Mouse (Mus musculus) retina, postnatal 1 day (tissue): ENCODE data around the gene Slc8a1.

ENCODE experiments used
- DNase-seq: peaks from one replicate; pipeline ENCODE4 v3.0.0-alpha.2; 2012

Gene Slc8a1

DNA sequence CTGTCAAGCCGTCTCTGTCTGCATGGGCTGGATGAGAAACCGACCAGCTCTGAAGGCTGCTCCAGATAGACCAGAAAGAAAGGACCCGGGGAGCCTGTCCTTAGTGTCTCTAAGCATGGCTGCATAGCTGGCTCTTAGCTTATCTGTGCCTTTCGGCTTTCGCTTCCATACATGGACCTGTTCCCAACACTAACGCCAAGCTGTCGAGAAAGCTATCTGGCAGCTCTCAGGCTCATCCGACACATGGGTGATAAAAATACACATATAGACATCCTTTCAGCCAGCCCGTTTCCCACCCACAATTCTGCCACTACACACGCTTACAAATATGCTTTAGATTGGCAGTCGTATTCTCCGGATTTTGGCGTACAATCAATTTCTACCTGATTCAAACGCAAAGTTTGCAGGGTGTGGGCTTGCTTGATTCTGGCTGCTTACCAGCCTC is at the start of gene Slc8a1:
Gene Slc8a1 (minus strand): TSS at position 67 of the 445 bp plus-strand sequence.
- DNase-seq: no peak

DNA sequence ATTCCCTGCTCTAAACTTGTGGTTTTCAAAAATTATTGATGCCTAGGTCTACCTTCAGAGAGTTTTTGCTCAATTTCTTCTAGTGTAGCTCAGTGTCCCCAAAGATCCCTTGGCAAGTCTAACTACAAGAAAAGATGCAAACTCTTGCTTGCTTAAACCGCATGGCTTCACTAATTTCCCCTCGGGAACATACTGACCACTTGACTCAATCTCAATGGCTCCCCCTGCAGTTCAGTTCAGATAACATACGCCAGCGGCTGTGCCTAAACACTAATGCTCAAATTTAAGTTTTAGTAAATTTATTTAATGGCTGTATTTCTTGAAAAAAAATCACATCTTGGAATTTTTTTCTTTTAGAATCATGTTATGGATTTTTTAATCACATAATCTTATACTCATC is 49.2 kb upstream of the Slc8a1 start:
- peak; percentile 51 for DNase-seq

DNA sequence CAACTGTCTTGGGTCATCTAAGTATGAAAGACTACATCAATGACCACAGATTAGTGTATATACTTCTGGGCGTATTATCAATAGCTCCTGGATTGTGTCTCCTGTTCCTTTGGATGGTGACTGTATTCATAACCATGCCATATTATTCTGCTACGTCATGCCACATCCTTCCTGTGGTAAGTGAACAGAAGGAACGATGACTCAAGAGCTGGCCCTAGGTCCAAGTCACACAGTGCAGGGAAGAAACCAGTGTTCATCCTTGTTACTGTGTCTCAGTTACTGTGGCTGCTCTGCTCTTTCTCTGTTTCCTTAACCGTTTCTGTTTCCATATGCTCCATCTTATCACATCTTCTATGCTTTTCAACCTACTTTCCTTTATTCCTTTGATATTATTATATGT is 44.1 kb upstream of the Slc8a1 start:
- DNase-seq: no peak

DNA sequence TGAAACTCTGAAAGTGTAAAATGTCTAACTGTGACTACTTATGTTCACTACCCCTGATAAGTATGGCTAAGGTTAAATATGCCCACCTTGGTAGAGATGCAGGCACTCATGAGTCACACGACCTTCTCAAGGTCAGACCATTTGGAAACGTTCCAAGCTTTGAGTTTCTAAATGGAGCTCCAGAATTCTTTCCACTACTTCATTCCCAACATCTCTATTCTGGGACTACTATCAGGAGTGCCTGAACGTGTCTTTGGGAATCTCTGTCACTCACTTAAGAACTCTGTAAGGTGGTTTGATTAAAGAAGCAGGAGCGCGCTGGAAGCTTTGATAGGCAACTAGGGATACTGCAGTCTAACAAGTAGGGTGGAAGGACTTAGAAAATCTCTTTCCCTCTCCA is 43.3 kb upstream of the Slc8a1 start:
- DNase-seq: no peak

DNA sequence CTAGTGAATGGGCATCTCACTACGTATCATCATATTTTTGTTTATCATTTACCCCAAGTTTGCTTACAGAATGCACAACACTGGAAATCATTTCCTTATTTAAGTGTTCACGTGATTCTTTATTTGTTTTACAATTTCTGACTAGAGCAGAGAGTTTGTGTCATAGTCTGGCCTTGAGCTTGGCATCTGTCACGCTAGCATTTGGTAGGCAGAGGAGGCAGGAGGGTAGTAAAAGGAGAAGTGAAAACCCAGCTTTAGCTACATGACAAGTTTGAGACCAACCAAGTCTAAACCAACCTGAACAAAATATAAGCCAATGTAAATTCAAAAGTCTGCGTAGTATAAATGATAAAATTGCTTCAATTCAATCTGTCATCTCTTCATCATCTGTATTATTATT is 41.7 kb upstream of the Slc8a1 start:
- DNase-seq: no peak

DNA sequence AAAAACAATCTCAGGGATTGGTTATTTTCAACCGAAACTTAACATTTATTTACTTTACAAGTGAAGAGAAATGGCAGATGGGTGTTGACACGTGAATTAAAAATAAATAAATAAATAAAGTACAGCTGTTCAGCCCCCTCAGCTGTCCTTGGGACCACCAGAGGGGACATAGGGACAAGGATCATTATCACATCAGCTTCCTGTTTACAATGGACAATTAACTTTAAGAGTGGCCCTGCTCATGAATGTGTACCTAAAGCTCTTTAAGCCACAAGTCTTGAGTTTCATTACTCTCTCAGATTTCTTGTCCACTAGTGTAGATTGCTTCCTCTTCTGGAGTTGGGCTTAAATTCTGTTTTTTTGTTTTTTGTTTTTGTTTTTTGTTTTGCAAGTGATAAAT is 12.5 kb upstream of the Slc8a1 start:
- no peak for DNase-seq

DNA sequence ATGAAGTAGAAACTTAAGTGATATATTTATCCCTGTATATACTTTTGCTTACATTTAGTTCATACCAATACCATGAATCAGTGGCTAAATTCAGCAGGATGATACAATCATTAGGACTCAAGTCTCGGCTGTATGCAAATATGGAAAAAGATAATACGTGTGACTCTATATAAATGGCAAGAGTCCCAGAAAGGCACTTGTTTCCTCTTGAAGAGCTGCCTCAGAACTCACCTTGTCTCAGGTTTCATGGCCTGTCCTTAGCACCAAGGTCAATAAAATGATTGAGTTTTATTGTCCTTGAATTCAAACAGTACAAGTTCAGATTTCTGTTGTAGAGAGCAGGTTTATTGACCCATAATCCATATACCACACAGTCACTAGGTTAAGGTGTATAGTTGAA is 4.9 kb upstream of the Slc8a1 start:
- DNase-seq: no peak

DNA sequence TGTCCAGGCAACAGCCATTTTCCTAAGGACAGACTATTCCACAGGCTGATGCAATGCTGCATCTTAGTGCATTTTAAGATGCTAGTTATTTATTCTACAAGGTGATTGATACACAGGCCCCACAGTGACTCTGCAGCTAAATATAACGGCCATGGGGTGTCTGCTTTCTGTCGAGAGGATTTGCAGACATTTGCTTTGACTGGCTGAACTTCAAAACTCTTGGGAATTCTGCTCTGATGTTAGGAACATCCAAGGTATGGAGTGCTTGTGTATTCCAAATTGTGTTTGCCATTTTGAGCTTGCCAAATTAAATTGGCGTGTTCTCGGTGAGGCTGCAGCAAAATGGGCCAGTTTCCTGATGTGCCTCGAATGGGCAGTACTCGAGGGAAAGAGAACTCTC is 2.4 kb upstream of the Slc8a1 start:
- DNase-seq: no peak

DNA sequence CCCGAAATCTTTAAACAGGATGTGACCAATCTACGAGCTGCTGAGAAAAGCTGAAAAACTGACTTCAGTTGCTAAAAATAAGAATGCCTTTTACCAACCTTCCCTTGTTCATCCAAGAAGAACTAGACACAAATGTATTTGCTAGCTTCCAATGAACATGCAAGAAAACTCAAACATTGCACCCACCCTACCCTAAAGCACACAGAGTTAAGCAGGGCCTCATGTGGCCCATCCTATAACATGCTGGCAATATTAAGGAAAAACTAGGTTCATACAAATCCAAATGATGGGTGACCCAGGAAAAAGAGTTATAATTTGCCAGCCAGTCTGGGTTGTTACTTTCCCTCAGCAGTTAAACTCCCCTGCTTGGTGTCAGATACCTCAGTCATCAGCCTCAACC is 398 bp downstream of the Slc8a1 start:
- no peak for DNase-seq

DNA sequence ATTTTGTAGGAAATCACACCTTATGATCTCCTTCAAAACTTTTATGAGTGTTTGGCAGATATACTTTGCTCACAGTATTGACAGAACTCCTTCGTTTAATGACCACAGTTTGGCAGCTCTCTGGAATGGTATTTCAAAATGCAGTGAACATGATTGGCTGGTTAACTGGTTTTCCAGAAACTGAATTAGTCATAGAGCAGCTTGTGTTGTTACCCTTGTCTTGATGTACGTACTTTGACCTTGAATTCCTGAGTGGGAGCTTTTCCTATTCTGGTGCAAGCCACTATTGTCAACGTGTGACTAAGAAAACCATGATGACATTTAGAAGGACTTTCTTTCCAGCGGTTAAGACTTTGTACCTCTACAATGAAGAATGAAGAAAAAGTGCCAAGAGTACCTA is 868 bp downstream of the Slc8a1 start:
- no peak for DNase-seq

DNA sequence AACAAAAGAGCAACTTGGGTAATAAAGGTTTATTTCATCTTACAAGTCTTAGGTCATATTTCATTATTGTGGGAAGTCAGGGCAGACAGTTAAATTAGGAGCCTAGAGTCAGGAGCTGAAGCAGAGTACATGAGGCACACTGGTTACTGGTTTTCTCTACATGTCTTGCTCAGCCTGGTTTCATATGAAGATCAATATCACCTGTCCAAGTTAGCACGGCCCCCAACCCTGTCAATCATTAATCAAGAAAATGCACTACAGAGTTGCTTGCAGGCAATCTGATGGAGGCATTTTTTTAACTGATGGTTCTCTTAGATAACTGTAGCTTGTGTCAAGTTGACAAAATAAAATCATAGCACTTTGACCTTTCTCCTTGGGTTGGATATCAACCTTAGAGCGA is 2.6 kb downstream of the Slc8a1 start:
- DNase-seq: no peak

DNA sequence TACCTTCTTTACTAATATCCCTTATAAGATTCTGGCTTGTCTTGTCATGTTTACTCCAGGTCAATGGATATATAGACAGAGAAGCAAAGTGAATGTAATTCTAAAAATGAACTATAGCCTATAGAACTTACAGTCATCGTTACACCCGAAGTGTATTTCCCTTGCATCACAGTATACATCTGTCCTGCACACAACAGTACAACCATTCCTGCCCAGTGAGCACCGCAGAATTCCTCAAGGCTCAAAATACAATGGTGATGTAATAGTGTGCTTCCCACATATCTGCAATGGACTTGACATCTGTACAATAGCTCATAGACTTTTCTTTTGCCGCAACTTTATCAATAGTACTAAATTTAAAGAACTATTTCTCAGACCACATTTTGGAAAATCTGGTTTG is 8.3 kb downstream of the Slc8a1 start:
- no peak for DNase-seq

DNA sequence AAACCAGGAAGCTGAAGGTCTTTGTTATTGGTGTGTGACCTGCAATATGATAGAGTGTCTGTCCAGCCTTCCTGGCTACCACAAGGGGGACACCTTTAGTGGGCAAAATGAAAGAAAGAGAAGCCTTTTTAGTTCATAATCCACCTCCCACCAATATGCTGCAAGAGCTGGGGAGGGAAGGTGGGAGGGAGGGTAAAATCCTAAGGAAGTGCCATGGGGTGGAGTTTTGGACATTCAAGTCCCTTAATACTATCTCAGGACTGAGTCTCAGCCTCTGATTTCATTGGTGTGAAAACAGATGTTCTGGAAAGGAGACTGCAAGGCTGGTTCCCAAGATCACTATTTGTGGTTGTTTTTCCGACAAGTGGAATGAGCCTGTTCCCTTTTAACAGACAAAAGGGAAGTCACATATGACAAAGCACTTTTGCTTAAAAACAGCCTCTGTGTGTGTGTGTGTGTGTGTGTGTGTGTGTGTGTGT is 25.9 kb downstream of the Slc8a1 start:
- DNase-seq: peak; percentile 2

DNA sequence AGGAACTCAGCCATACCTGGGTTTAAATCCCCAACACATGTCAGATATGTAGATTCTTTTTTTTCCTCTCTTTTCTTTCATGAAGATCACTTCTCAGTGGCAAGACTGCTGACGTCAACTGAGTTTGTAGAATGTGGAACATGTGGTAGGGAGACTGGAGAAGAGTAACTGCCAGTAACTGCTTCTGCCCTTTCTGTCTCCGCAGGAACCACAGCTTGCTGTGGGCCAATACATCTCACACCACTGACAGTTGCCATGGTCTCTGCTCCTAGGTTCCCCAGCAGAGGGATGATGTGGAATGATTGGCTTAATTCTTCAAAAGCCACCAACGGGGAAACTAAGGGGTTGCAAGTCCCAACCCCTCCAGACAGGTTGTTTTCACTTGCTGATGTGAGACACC is 33.4 kb downstream of the Slc8a1 start:
- DNase-seq: no peak

DNA sequence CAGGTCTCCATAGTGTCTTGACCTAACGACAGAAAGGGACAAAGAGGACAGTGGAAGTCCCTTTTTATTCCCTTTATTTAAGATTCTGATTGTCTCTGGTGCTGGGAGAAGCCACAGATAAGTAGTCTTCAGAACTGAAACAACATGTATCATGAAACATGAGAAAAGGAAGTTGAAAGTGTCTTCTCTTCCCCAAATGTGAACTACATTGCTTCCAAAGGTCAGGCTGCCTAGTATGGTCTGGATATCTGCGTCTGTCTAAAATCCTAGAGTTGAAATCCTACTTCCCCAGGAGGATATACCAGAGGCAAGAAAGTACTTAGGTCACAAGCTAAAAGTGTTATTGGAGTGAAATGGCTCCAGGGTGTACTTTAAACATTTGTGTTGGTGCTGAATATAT is 34.9 kb downstream of the Slc8a1 start:
- DNase-seq: no peak

DNA sequence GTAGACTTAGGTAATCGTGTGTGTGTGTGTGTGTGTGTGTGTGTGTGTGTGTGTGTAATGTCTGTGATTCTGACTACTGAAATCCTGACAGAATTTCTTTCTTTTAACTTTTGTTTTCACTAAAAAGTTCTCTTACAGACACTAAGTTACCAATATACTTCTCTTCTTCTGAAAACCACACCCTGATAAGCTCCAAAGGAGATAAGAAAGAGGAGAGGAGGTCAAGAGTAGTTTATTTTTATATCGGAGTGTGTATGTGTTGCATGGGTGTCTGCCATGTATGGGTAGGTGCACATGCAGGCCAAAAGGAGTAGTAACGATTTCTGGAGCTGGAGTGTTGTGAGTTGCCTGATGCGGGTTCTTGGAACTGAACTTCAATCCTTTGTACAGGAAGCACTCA is 36.5 kb downstream of the Slc8a1 start:
- DNase-seq: no peak

DNA sequence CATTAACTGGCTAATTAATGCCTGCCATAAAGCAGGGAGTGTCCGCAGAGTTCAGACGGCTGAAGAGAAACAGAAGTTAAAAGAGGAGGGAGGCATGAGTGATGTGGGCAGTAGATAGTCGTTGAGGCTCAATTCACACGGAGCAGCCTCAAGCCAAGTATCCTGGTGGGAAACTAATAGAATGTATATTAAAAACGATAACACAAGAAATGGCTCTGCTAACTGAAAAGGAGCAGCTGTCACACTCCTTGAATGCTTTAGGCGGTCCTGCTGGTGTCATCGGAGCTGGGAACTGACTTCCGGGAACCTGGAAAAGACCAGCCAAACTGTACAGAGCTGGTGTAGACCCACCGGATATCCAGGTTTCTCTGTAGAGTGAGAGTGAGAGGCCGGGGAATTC is 39.4 kb downstream of the Slc8a1 start:
- no peak for DNase-seq

DNA sequence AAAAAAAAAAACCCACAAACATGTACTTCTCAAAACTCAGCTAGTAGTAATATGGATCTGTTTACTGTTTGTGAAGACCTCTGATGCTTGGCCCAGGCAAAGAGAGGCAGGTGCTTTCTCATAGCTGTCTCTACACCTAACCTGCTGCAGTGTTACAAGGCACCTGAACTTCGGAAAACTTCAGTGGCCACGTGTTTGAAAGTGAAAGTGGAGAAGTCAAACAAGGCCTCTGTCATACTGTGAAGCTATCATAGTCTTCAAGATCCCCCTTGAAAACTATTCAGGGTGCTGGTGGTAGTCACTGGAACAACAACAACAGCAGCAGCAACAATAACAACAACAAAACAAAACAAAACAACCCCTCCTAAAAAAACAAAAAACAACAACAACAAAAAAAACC is 40.5 kb downstream of the Slc8a1 start:
- no peak for DNase-seq

DNA sequence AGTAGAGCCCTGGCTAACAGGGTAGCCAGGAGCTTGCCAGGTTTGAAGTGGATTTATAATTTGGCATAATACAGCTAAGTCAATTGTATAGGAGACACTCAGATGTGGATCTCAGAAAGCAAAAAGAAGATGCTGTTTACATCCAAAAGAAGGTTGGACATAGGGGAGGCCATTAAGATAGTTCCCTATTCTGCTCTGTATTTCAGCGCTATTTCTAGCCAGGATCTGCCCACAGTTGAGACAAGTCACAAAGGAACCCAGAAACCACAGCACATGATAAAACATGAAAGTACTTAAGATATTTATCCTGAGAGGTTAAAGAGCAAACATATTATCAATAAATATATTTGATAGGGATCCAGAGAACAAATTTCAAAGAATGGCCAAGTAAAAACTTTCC is 43.2 kb downstream of the Slc8a1 start:
- DNase-seq: no peak

DNA sequence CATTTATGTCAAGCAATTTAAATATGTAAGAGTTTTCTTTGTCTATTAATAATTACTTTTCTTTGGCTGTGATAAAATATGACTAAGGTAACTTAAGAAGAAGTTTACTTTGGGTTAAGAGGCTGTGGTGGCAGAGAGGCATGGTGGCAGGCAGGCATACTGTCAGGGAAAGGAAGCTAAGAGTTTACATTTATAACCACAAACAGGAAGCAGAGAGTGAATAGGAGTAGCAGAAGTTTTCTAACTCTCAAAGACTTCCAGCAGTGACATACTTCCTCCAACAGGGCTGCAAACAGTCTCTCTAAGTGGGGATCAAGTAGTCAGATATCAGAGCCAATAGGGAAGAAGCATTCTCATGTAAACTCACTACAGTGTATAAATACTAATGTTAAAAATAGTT is 58.6 kb downstream of the Slc8a1 start:
- DNase-seq: no peak

DNA sequence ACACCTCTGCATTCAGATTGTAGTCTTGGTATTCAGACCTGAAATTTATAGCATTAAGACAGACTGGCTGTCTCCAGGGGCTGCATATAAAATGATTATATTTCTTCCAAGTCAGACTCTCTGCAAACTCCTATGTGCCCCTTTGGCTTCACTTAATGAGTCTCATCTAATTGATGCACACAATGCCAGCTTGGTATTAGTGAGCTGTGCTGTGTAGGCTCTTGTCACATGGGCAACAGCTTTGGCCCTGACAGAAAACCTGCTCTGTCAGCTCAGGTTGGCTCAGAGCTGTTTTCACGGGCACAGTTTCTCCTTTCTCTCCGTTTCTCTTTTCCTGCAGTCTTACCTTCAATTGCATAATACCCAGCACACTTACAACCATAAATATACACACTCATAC is 60.7 kb downstream of the Slc8a1 start:
- peak; percentile 52 for DNase-seq

DNA sequence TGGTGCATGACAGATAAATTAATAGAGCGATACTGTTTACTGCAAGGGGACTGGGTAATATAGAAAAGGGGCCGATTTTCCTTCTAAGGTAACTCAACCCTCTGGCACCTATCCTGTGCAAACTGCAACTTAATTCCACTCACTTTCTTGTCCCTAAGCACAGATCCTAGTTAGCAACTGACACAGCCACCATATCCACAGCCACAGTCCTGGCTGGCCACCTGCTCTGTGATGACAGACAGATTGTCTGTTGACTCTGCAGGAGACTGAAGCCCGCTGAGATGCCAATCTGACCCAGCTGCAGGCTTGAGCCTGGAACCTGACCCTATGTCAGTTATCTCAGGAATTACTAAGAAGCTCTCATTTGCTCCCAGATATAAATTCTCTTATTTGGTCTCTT is 62.0 kb downstream of the Slc8a1 start:
- no peak for DNase-seq

DNA sequence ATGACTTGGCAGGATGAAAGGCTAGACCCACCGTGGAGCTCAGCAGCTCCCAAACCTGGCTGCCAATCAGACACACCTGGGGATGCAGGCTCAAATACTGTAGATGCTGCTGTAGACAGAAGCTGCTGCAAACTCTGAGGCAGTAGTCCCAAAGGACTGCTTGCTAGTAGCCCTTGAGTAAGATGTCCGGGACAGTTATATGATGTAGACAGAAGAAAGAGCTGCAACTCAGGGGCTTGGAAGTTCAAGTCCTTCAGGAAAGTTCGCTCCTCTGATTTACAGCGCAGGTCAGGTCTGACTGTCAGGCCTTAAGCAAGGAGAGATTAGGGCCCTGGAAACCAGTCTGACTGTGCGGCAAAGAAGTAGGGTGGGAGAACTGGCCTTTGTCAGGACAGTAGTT is 66.9 kb downstream of the Slc8a1 start:
- DNase-seq: peak; percentile 26

DNA sequence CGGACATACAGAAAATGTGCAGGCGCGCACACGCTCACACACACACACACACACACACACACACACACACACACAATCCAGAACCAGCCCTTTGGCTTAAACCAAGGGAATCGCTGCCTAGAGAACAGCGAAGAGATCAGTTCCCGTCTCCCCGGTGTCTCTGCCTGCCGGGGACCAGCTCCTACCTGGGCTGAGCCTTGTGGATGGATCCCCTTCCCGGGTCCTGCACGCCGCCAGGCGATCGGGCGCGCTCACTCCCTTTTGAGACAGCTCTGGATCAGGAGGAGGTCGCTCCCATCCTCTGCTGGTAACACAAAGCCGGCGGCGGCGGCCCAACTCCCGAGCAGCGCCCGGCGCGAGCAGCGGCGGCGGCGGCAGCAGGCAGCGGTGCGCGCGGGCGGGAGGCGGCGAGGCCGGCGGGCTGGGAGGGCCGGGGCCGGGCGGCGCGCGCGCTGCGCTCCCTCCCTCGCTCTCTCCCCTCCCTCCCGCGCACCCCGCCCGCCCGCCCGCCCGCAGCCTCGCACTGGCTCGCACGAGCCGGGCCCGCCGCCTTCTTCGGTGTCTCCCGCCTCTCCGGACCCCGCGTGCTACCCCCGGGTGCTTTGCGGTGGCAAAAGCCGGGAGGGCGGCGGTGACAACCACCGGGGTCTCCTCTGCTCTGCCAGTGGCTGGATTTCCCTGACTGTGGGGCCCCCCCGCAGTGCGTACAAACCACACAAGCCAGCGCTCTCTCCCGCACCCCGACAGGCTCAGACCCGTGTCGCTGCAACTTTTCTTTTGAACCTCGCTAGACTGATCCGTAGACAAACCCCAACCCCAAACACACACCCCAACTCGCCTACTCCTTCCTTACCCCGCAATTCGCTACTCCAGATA is 68.1 kb downstream of the Slc8a1 start:
- peak; percentile 82 for DNase-seq
